Mouse (Mus musculus) liver, embryonic 14.5 days (tissue): ENCODE results near the gene Ubr4. TPM values are rescaled to one million over a fixed set of nuclear protein-coding genes. Genes with fewer than 3 reads are reported as not detected.
A peak's percentile ranks its signal among the peaks of the same experiment; 100 is the strongest.

Experiments
- ATAC-seq: fragments of 200-750 bp; cut with Nextera tagmentation; 2 replicates; pipeline ENCODE4 v1.8.0; 2017; ENCODE audit warnings: moderate number of reproducible peaks, mild to moderate bottlenecking, moderate library complexity; ENCODE audit not compliant: insufficient read depth
- DNase-seq, 3 experiments: peaks; one replicate each; pipeline ENCODE4 v3.0.0-alpha.2; 2012 to 2013; ENCODE audit warnings: low read depth in 3 of 3, low spot score in 3 of 3
- H3K27ac ChIP-seq: fragments of 300-500 bp; sonication (generic); 2 replicates; pipeline ENCODE4 v1.5.1; 2014; ENCODE audit warnings: moderate library complexity, mild to moderate bottlenecking, control low read depth, inconsistent platforms
- H3K27me3 ChIP-seq: fragments of 300-500 bp; sonication (generic); 2 replicates; pipeline ENCODE4 v1.6.1; 2014; ENCODE audit warnings: mild to moderate bottlenecking, low read length, moderate library complexity; ENCODE audit not compliant: control insufficient read depth, insufficient read depth
- H3K36me3 ChIP-seq: fragments of 300-500 bp; sonication (generic); replicated peaks from 2 replicates; pipeline ENCODE4 v1.6.1; 2014; ENCODE audit warnings: low read depth; ENCODE audit not compliant: control insufficient read depth, insufficient read depth
- H3K4me1 ChIP-seq, 2 experiments: fragments of 200-500 bp in 1 of 2; fragments of 300-500 bp in 1 of 2; sonication (generic) in 1 of 2; replicated peaks; 2 replicates each; pipeline ENCODE4 v1.6.1; 2012 to 2014; ENCODE audit warnings: antibody characterized with exemption in 1 of 2, inconsistent platforms in 1 of 2, low read length in 1 of 2; ENCODE audit not compliant: control insufficient read depth in 2 of 2, insufficient read depth in 2 of 2
- H3K4me2 ChIP-seq: fragments of 300-500 bp; sonication (generic); 2 replicates; pipeline ENCODE4 v1.6.1; 2014; ENCODE audit warnings: low read depth, mild to moderate bottlenecking, control low read depth, moderate library complexity
- H3K4me3 ChIP-seq, 2 experiments: fragments of 200-500 bp in 1 of 2; fragments of 300-500 bp in 1 of 2; sonication (generic) in 1 of 2; 2 replicates each; pipeline ENCODE4 v1.5.1; 2012 to 2014; ENCODE audit warnings: low read depth in 2 of 2, low read length in 2 of 2, mild to moderate bottlenecking in 2 of 2, control low read depth in 1 of 2, inconsistent platforms in 1 of 2, moderate library complexity in 1 of 2; ENCODE audit not compliant: insufficient read depth in 1 of 2
- H3K9ac ChIP-seq: fragments of 300-500 bp; sonication (generic); replicated peaks from 2 replicates; pipeline ENCODE4 v1.6.1; 2014; ENCODE audit warnings: mild to moderate bottlenecking, control low read depth, moderate library complexity
- H3K9me3 ChIP-seq: fragments of 300-500 bp; sonication (generic); 2 replicates; pipeline ENCODE4 v1.6.1; 2016; ENCODE audit warnings: low read length, mixed read lengths; ENCODE audit not compliant: control insufficient read depth
- CTCF ChIP-seq: IDR thresholded peaks from 2 replicates; pipeline ENCODE4 v1.5.1; 2016; ENCODE audit warnings: antibody characterized with exemption, low read depth, control low read depth
- EP300 ChIP-seq: IDR thresholded peaks from 2 replicates; pipeline ENCODE4 v1.6.1; 2016; ENCODE audit warnings: antibody characterized with exemption, low read depth
- WGBS: fragments of 180-500 bp; shearing (Covaris S2); extraction: QIAGEN DNeasy Blood & Tissue Kit; methylation state at CpG from one replicate; pipeline ENCODE4 v1.1.7; 2014; ENCODE audit not compliant: insufficient replicate concordance; 5-methylcytosine and 5-hydroxymethylcytosine counted together
- polyA plus RNA-seq, 2 experiments: library from polyadenylated mRNA; depleted of rRNA in 1 of 2; stranded (reverse) in 1 of 2; unstranded in 1 of 2; fragments of >200 nt; fragmentation: Nextera tagmentation in 1 of 2; extraction: Ambion mirVana in 1 of 2; gene quantifications; 2 replicates each; pipeline versions ENCODE4 v1.2.1 to v1.2.3; 2012 to 2014

Ubr4 gene
- polyA plus RNA-seq, 2 experiments = 34.0 to 55.5 TPM

DNA sequence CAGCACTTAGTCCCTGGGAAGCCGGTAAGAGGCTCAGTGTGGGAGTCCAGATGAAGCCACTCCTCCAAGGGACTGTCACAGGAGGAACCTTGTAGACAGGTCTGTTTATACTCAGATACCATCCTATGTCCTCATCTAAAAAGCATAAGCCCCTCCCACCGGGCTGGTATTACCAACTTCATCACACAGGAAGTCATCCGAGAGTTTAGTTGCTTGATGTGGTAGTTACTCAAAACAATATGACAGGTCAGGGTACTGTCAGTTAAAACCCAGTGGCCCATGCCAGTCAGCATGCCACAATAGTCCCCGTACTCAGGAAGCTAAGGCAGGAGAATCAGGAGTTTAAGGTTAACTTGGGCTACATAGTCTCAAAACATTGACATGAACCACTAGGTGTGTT lies 32.7 kb upstream of the Ubr4 start:
- 73% methylated on average over 4 of the region's 4 CpGs for WGBS
- no peak for ATAC-seq
- no peaks in the 10 kb centered on the region for H3K9me3 ChIP-seq
- DNase-seq = no peak
- H3K4me2 ChIP-seq = no peak overlapping the region
- TF ChIP-seq EP300 = no peak
- no peak for TF ChIP-seq CTCF
- H3K36me3 ChIP-seq = no peaks in the 10 kb centered on the region; the same call in 1 of the 2 replicates
- no peak overlapping the region for H3K9ac ChIP-seq
- H3K27me3 ChIP-seq = no peaks in the 10 kb centered on the region
- no peak overlapping the region for H3K4me3 ChIP-seq
- H3K4me1 ChIP-seq = no peaks in the 10 kb centered on the region
- no peak overlapping the region for H3K27ac ChIP-seq

- H3K27me3 ChIP-seq = no peaks in the 10 kb centered on the region
- H3K4me2 ChIP-seq = peak overlapping the region; percentile 77
- peak overlapping the region; percentile 58 for H3K9ac ChIP-seq
- DNase-seq = peak; percentile 92 to 95 (median 94)
- peak overlapping the region; percentile 53 to 88 for H3K4me3 ChIP-seq
- no peaks in the 10 kb centered on the region for H3K9me3 ChIP-seq
- peaks cover 22 to 24% of the 10 kb centered on the region in 2 experiments for H3K4me1 ChIP-seq
- no peaks in the 10 kb centered on the region for H3K36me3 ChIP-seq
- peak; percentile 77 for ATAC-seq
- peak overlapping the region; percentile 33 for H3K27ac ChIP-seq
- 1% methylated on average over 10 of the region's 10 CpGs for WGBS
- TF ChIP-seq EP300 = no peak; the same call in 1 of the 2 replicates
- TF ChIP-seq CTCF = peak; percentile 95
These were observed 21.8 kb upstream of the Ubr4 start for GRCm38 (mm10) chr4:139330605-139331004.

DNA sequence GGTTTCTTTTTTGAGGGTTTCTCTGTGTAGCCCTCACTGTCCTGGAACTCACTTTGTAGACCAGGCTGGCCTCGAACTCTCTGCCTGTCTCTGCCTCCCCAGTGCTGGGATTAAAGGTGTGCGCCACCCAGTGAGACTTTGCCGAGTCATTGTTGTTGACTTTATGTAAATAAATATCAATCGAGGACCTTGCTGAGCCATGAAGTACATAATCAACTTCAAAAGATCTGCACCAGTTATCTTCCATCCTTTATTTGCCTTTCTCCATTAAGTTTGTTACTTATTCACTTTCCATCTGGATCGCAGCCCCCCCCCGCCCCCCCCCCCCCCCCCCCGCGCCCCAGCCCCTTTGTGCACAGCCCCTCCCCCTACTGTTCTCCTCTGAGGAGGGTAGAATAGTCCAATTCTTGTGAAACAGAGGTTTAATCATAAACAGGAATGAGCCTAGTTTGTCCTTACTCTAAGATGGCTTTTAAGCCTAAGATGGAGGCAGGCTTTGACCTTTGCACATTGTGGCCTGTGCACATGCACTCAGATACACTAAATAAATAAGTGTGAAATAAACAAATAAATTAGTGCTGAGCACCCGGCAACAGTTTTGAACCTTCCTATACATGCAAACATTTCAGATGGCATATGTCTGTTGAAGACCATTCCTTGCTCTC lies 17.6 kb upstream of the Ubr4 start:
- Histone ChIP-seq H3K27me3 (no peaks in the 10 kb centered on the region), H3K4me3 (peak overlapping the region in 1 of 2 experiments; percentile 73; a peak in 2 of 4 replicates), H3K27ac (peak overlapping the region; percentile 89), H3K4me1 (peaks cover 25 to 40% of the 10 kb centered on the region in 2 experiments), H3K9ac (peak overlapping the region; percentile 76), H3K9me3 (no peaks in the 10 kb centered on the region), H3K4me2 (peak overlapping the region; percentile 89), H3K36me3 (no peaks in the 10 kb centered on the region)
- no peak for ATAC-seq
- DNase-seq = no peak
- WGBS = 37% methylated on average over 8 of the region's 9 CpGs
- TF ChIP-seq EP300 (no peak), CTCF (no peak)

DNA sequence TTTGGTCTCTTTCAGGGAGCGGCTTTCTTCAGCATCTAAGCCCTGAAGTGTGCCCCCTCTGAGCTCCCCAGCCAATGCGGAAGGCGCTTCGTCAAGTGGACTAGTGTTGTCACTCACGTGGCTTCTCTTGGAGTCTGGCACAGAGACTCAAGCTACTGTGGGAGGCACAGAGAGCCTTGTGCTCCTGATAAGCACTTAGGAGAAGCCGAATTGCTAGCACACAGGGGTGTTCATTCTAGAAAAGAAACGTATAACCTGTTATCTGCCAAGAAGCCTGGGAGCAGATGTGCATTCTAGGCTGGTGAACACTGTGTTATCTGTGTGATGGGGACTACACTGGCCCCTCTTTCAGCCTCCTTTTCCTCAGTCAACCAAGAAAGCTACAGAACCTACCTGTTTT lies 16.9 kb upstream of the Ubr4 start:
- peaks cover 25 to 40% of the 10 kb centered on the region in 2 experiments for H3K4me1 ChIP-seq
- H3K9ac ChIP-seq = peak overlapping the region; percentile 76
- peak; percentile 80 to 88 (median 87) for DNase-seq
- peak overlapping the region; percentile 89 for H3K27ac ChIP-seq
- no peak for TF ChIP-seq CTCF
- peak; percentile 86 for TF ChIP-seq EP300
- peak overlapping the region; percentile 89 for H3K4me2 ChIP-seq
- ATAC-seq = peak; percentile 86
- H3K9me3 ChIP-seq = no peaks in the 10 kb centered on the region
- WGBS = 9% methylated on average over 7 of the region's 7 CpGs
- H3K27me3 ChIP-seq = no peaks in the 10 kb centered on the region
- H3K36me3 ChIP-seq = no peaks in the 10 kb centered on the region
- H3K4me3 ChIP-seq = peak overlapping the region; percentile 3 to 73; a peak in 3 of 4 replicates

- H3K4me1 ChIP-seq = peaks cover 20 to 31% of the 10 kb centered on the region in 2 experiments
- peak; percentile 66 for ATAC-seq
- H3K27ac ChIP-seq = peak overlapping the region; percentile 89
- no peaks in the 10 kb centered on the region for H3K27me3 ChIP-seq
- DNase-seq = peak; percentile 85 to 89 (median 85)
- 15% methylated on average over 24 of the region's 24 CpGs for WGBS
- peak overlapping the region; percentile 76 for H3K9ac ChIP-seq
- peak overlapping the region; percentile 64 to 73 for H3K4me3 ChIP-seq
- no peaks in the 10 kb centered on the region for H3K36me3 ChIP-seq
- H3K4me2 ChIP-seq = peak overlapping the region; percentile 89
- H3K9me3 ChIP-seq = no peaks in the 10 kb centered on the region
- TF ChIP-seq EP300 = no peak
- peak; percentile 98 for TF ChIP-seq CTCF
These were observed 15.5 kb upstream of the Ubr4 start for GRCm38 (mm10) chr4:139336822-139337483.
